Mouse (Mus musculus) neural tube, embryonic 15.5 days (tissue): Measurements from ENCODE around the gene Zmym4. TPM values are rescaled to one million over a fixed set of nuclear protein-coding genes. Genes with fewer than 3 reads are reported as not detected.
"Not testable (repeated sequence)": the region's sequence is repeated elsewhere in the genome, so short reads cannot be mapped to it uniquely, and the experiment has no call there.

Experiments used
- ATAC-seq: fragments of 200-750 bp; cut with Nextera tagmentation; 2 replicates; pipeline ENCODE4 v1.8.0; 2017; ENCODE audit warnings: mild to moderate bottlenecking, moderate TSS enrichment, moderate library complexity; ENCODE audit not compliant: low FRiP score
- H3K27ac ChIP-seq: fragments of 300-500 bp; sonication (generic); replicated peaks from 2 replicates; pipeline ENCODE4 v1.5.1; 2015; ENCODE audit warnings: mild to moderate bottlenecking, inconsistent platforms
- H3K27me3 ChIP-seq: fragments of 300-500 bp; sonication (generic); replicated peaks from 2 replicates; pipeline ENCODE4 v1.6.1; 2015; ENCODE audit warnings: inconsistent platforms
- H3K36me3 ChIP-seq: fragments of 300-500 bp; sonication (generic); 2 replicates; pipeline ENCODE4 v1.6.1; 2015; ENCODE audit warnings: inconsistent platforms
- H3K4me1 ChIP-seq: fragments of 300-500 bp; sonication (generic); 2 replicates; pipeline ENCODE4 v1.6.1; 2015; ENCODE audit warnings: inconsistent platforms
- H3K4me2 ChIP-seq: fragments of 300-500 bp; sonication (generic); 2 replicates; pipeline ENCODE4 v1.6.1; 2015; ENCODE audit warnings: inconsistent platforms, mild to moderate bottlenecking, moderate library complexity
- H3K4me3 ChIP-seq: fragments of 300-500 bp; sonication (generic); replicated peaks from 2 replicates; pipeline ENCODE4 v1.5.1; 2015; ENCODE audit warnings: mild to moderate bottlenecking, inconsistent platforms
- H3K9ac ChIP-seq: fragments of 300-500 bp; sonication (generic); replicated peaks from 2 replicates; pipeline ENCODE4 v1.6.1; 2015; ENCODE audit warnings: mild to moderate bottlenecking, inconsistent platforms
- H3K9me3 ChIP-seq: fragments of 300-500 bp; sonication (generic); replicated peaks from 2 replicates; pipeline ENCODE4 v1.6.1; 2016; ENCODE audit warnings: inconsistent platforms
- WGBS: fragments of 180-500 bp; shearing (Covaris S2); methylation state at CpG from one replicate; pipeline ENCODE4 v1.1.7; 2015; ENCODE audit warnings: mixed read lengths; 5-methylcytosine and 5-hydroxymethylcytosine counted together
- polyA plus RNA-seq: library from polyadenylated mRNA; unstranded; fragments of >200 nt; fragmentation: Nextera tagmentation; extraction: Ambion mirVana; gene quantifications from 2 replicates; pipeline ENCODE4 v1.2.1, GENCODE M21; 2015

Zmym4 gene
- polyA plus RNA-seq, 1 experiment from 2014 or later: 24.9 TPM

DNA sequence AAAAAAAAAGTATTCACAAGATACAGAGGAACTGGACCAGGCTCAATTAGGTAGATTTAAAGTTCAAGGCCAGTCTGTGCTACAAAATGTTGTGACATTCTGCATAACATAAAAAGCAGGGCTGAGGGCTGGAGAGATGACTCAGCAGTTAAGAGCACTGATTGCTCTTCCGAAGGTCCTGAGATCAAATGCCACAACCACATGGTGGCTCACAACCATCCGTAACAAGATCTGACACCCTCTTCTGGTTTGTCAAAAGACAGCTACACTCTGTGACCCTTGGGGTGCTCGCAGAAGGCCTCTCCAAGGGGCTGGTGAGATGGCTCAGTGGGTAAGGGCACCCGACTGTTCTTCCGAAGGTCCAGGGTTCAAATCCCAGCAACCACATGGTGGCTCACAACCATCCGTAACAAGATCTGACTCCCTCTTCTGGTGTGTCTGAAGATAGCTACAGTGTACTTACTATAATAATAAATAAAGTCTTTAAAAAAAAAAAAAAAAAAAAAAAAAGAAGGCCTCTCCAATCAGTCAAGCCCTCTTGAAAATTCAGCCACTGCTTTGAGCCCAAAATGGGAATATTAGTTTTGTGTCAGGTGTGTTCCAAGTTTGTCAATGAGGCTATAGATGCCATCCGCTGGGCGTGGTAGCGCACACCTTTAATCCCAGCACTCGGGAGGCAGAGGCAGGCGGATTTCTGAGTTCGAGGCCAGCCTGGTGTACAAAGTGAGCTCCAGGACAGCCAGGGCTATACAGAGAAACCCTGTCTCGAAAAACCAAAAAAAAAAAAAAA is 16.0 kb upstream of the Zmym4 start:
- H3K9ac ChIP-seq, H3K4me2 ChIP-seq, H3K9me3 ChIP-seq, H3K4me3 ChIP-seq, H3K27ac ChIP-seq, H3K4me1 ChIP-seq, ATAC-seq, H3K36me3 ChIP-seq, H3K27me3 ChIP-seq: not testable (repeated sequence)
- 83% methylated on average over 13 of the region's 13 CpGs for WGBS

DNA sequence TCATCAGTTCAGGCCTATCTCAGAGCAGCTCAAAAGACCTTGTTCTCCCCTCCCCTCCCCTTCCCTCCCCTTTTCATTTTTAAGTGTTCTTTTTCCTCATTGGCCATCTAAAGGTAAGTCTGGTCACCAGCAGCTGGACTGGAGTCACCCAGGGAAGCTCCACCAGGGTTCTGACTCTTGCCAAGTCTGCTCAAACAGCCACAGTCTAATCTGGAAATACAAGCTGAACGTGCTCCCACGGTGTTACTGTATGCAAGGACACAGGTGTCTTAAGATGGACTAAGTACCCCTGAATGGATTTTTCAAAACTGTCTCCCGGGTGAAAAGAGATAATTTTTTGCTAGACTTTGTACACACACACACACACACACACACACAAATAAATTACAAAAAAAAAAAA is 15.4 kb upstream of the Zmym4 start:
- ATAC-seq: no peak
- Histone ChIP-seq H3K4me2 (no peak overlapping the region), H3K4me3 (no peak overlapping the region), H3K9me3 (no peaks in the 10 kb centered on the region), H3K27me3 (no peaks in the 10 kb centered on the region), H3K36me3 (no peaks in the 10 kb centered on the region), H3K4me1 (no peaks in the 10 kb centered on the region), H3K27ac (no peak overlapping the region), H3K9ac (no peak overlapping the region)
- 72% methylated on average over 3 of the region's 3 CpGs for WGBS

GRCm38 (mm10) chr4:126978706-126979105 is 10.8 kb upstream of the Zmym4 start:
- no peaks in the 10 kb centered on the region for H3K9me3 ChIP-seq
- H3K9ac ChIP-seq: no peak overlapping the region
- no peaks in the 10 kb centered on the region for H3K27me3 ChIP-seq
- 92% methylated on average over 3 of the region's 3 CpGs for WGBS
- no peak overlapping the region for H3K27ac ChIP-seq
- H3K36me3 ChIP-seq: no peaks in the 10 kb centered on the region
- no peak for ATAC-seq
- no peaks in the 10 kb centered on the region for H3K4me1 ChIP-seq
- H3K4me2 ChIP-seq: no peak overlapping the region
- no peak overlapping the region for H3K4me3 ChIP-seq

DNA sequence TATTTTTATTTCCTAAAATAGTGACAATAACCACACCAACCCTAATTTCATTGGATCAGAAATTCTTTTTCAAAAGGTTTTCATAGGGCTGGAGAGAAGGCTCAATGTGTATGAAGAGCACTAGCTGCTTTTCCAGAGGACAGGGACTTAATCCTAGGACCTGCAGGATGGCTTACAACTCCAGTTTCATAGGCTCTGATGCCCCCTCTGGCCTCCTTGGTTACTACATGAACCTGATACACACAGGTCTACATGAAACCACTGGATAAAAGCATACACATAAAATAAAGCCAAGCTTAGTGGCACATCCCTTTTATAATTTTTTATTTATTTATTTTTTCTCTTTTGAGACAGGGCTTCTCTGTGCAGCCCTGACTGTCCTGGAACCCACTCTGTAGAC is 9.5 kb upstream of the Zmym4 start:
- Histone ChIP-seq H3K36me3 (no peaks in the 10 kb centered on the region), H3K4me1 (no peaks in the 10 kb centered on the region), H3K9me3 (no peaks in the 10 kb centered on the region), H3K27ac (no peak overlapping the region), H3K4me3 (no peak overlapping the region), H3K9ac (no peak overlapping the region), H3K27me3 (no peaks in the 10 kb centered on the region), H3K4me2 (no peak overlapping the region)
- no peak for ATAC-seq

DNA sequence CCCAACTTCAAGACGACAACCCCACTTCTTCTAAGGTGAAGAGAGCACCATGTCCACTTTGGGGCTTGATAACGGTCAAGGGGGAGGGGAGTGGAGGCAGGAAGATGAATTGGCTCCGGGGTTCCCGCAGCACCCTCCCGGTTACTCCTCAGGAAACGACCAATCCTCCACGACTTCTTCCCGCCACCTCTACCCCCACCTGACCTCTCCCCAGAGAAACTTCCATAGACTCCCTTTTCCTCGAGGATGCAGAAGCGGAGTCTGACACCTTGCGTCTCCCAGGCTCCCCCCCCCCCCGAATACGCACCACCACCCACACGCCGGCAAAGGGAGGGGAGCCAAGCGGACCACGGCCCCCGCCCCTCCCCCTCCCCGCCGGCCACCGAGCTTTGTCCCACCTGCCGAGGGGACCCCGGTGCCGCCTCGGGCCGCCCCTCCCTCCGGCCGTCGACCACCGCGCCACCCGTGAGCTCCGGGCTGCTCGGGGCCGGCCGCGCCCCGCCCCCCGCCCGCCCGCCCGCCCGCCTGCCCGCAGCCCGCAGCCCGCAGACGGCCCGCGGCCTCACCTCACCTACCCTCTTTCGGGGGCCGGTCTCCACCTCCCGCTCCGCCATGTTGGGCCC is 583 bp downstream of the Zmym4 start:
- WGBS: 2% methylated on average over 18 of the region's 53 CpGs
- ATAC-seq: peak; percentile 22; the same call in 1 of the 2 replicates

GRCm38 (mm10) chr4:126958682-126959081 is 9.3 kb downstream of the Zmym4 start:
- no peaks in the 10 kb centered on the region for H3K36me3 ChIP-seq
- H3K9me3 ChIP-seq: no peaks in the 10 kb centered on the region
- H3K4me3 ChIP-seq: no peak overlapping the region
- H3K27ac ChIP-seq: no peak overlapping the region
- H3K9ac ChIP-seq: no peak overlapping the region
- no peaks in the 10 kb centered on the region for H3K27me3 ChIP-seq
- H3K4me2 ChIP-seq: no peak overlapping the region
- ATAC-seq: no peak
- peaks cover 25% of the 10 kb centered on the region for H3K4me1 ChIP-seq

More for the DNA sequence above, 583 bp downstream of the Zmym4 start:
- Histone ChIP-seq H3K4me2 (peak overlapping the region; percentile 76), H3K9me3 (no peaks in the 10 kb centered on the region), H3K27me3 (no peaks in the 10 kb centered on the region), H3K9ac (peak overlapping the region; percentile 91), H3K27ac (peak overlapping the region; percentile 99), H3K4me1 (peaks cover 11% of the 10 kb centered on the region; the same call in 1 of the 2 replicates), H3K4me3 (peak overlapping the region; percentile 68), H3K36me3 (no peaks in the 10 kb centered on the region)

GRCm38 (mm10) chr4:126958261-126958660 is 9.7 kb downstream of the Zmym4 start:
- no peaks in the 10 kb centered on the region for H3K27me3 ChIP-seq
- no peak overlapping the region for H3K27ac ChIP-seq
- H3K9ac ChIP-seq: no peak overlapping the region
- ATAC-seq: no peak
- H3K4me1 ChIP-seq: peaks cover 25% of the 10 kb centered on the region
- WGBS: 85% methylated on average over 2 of the region's 2 CpGs
- no peaks in the 10 kb centered on the region for H3K9me3 ChIP-seq
- no peak overlapping the region for H3K4me2 ChIP-seq
- no peak overlapping the region for H3K4me3 ChIP-seq
- H3K36me3 ChIP-seq: no peaks in the 10 kb centered on the region

DNA sequence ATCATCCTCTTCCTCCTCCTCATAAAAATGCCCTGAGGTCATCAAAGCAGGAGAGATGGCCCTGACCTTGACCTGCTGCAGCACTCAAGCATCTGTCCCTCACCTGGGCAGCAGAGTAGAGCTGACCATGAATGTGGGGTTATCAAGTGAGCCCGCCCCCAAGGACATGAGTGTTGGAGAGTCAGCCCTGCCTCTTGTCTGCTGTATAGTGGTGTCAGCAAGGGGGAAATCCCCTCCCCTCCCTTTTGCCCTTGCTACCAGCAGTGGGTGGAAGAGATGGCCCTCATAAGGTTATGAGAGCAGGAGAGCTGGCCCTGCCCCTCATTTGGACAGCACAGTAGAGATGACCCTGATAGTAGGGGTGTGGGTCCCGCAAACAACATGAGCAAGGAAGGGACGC is 10.5 kb downstream of the Zmym4 start:
- H3K4me2 ChIP-seq: no peak overlapping the region
- no peaks in the 10 kb centered on the region for H3K36me3 ChIP-seq
- no peak overlapping the region for H3K4me3 ChIP-seq
- H3K9me3 ChIP-seq: no peaks in the 10 kb centered on the region
- no peak overlapping the region for H3K27ac ChIP-seq
- ATAC-seq: no peak; the same call in 1 of the 2 replicates
- H3K4me1 ChIP-seq: peaks cover 25% of the 10 kb centered on the region
- no peak overlapping the region for H3K9ac ChIP-seq
- no peaks in the 10 kb centered on the region for H3K27me3 ChIP-seq
- WGBS: 100% methylated on average over 3 of the region's 3 CpGs

GRCm38 (mm10) chr4:126950801-126951200 is 17.1 kb downstream of the Zmym4 start:
- not testable (repeated sequence) for H3K4me1 ChIP-seq, H3K27ac ChIP-seq, ATAC-seq, H3K4me3 ChIP-seq, H3K27me3 ChIP-seq, H3K4me2 ChIP-seq, H3K9me3 ChIP-seq, H3K9ac ChIP-seq
- peaks cover 11% of the 10 kb centered on the region for H3K36me3 ChIP-seq
- 82% methylated on average over 4 of the region's 4 CpGs for WGBS

GRCm38 (mm10) chr4:126943421-126943820 is 24.5 kb downstream of the Zmym4 start:
- Histone ChIP-seq H3K9me3 (no peaks in the 10 kb centered on the region), H3K4me2 (no peak overlapping the region), H3K27me3 (no peaks in the 10 kb centered on the region), H3K36me3 (peaks cover 11% of the 10 kb centered on the region), H3K4me3 (no peak overlapping the region), H3K4me1 (no peaks in the 10 kb centered on the region), H3K27ac (no peak overlapping the region), H3K9ac (no peak overlapping the region)
- 97% methylated on average over 3 of the region's 3 CpGs for WGBS
- no peak for ATAC-seq

DNA sequence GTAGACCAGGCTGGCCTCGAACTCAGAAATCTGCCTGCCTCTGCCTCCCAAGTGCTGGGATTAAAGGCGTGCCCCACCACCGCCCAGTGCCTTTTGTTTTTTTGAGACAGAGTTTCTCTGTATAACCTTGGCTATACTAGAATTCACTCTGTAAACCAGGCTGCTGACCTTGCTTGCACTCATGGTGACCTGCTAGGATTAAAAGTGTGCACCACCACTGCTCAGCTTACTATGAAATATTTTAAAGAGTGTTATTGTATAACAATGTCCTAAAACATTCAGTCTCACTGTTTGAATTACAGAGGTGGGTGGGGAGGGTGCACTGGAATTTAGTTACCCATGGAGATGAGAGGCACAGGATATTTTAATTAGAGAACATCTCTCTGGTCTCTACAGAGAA is 25.1 kb downstream of the Zmym4 start:
- ATAC-seq: no peak
- H3K4me1 ChIP-seq: no peaks in the 10 kb centered on the region
- H3K9me3 ChIP-seq: no peaks in the 10 kb centered on the region
- no peak overlapping the region for H3K4me2 ChIP-seq
- H3K36me3 ChIP-seq: peaks cover 11% of the 10 kb centered on the region
- H3K4me3 ChIP-seq: no peak overlapping the region
- H3K9ac ChIP-seq: no peak overlapping the region
- H3K27ac ChIP-seq: no peak overlapping the region
- WGBS: 98% methylated on average over 3 of the region's 3 CpGs
- H3K27me3 ChIP-seq: no peaks in the 10 kb centered on the region

DNA sequence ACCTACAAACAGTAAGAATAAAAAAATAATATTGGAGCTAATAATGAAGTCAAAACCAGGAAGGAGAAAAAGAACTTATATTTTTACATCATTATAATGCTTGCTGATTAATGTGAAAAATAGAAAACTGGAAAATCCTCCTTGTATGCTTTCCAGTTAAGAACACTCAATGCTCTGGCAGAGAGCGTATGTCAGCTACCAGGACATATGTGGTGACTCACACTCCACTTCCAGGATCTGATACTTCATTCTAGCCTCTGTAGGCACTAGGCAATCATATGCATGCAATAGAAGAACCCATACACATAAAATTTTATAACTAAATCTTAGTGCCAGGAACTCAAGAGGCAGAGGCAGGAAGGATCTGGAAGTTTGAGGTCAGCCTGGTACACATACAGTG is 40.2 kb downstream of the Zmym4 start:
- Histone ChIP-seq H3K27me3 (no peaks in the 10 kb centered on the region), H3K9me3 (no peaks in the 10 kb centered on the region), H3K27ac (no peak overlapping the region), H3K36me3 (peaks cover 12% of the 10 kb centered on the region), H3K4me2 (no peak overlapping the region), H3K4me1 (no peaks in the 10 kb centered on the region), H3K4me3 (no peak overlapping the region), H3K9ac (no peak overlapping the region)
- 88% methylated on average over 1 of the region's 1 CpGs for WGBS
- ATAC-seq: no peak
